8 mouse cellular contexts compared by ENCODE assay signal in the genomic region with DNA sequence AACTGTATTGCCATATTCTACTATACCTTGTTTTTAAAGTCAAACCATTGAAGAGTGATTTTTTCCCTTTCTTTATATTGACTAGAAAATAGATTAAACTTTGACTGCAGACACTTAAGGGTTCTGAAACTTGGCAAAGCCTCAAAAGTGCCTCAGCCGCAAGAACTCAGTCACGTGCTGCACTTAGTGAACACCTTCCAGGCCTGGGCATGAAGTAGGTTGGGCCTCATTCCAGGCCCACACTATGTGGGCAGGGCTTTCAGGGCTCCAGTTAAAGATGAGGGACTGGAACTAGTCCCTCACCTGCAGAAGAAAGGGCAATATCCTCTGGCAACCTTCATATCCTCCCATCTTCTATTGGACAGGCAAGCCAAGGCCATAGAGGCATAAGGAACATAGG.
DNase-seq lines count a peak whose midpoint lies in the region; ATAC-seq lines count a peak whose summit lies in the region.

No protein-coding gene starts in this region.

- intact Hi-C loops in heart, postnatal 14 days (cut with DNase I), result loop anchor here (5.0 kb wide), 1 partner anchor 102 kb away; no protein-coding TSS in a partner anchor

- H3K4me2 ChIP-seq in heart, embryonic 14.5 days (ENCODE audit: low read length), result peak overlapping the region; percentile 77
- H3K4me2 ChIP-seq in forebrain, embryonic 15.5 days (replicated peaks), result peak overlapping the region; percentile 74
- H3K4me2 ChIP-seq in kidney, embryonic 16.5 days (replicated peaks; ENCODE audit: low read depth, low read length), result peak overlapping the region; percentile 7; the same call in 1 of the 2 replicates
- H3K4me2 ChIP-seq in liver, embryonic 12.5 days, result no peak overlapping the region

- no peak overlapping the region for H3K27ac ChIP-seq in heart, embryonic 14.5 days (replicated peaks in 1 of 2; ENCODE audit: control insufficient read depth in 1 of 2, insufficient read depth in 1 of 2, low read depth in 2 of 2, low read length in 2 of 2)
- H3K27ac ChIP-seq in forebrain, embryonic 15.5 days (replicated peaks), result peak overlapping the region; percentile 40; the same call in 1 of the 2 replicates
- no peak overlapping the region for H3K27ac ChIP-seq in kidney, embryonic 16.5 days (ENCODE audit: low read length)
- H3K27ac ChIP-seq in liver, embryonic 12.5 days, result no peak overlapping the region

- H3K9ac ChIP-seq in heart, embryonic 14.5 days (ENCODE audit: low read length), result peak overlapping the region; percentile 39; the same call in 1 of the 2 replicates
- no peak overlapping the region for H3K9ac ChIP-seq in forebrain, embryonic 15.5 days (replicated peaks)
- H3K9ac ChIP-seq in kidney, embryonic 16.5 days (replicated peaks; ENCODE audit: low read length), result no peak overlapping the region
- no peak overlapping the region for H3K9ac ChIP-seq in liver, embryonic 12.5 days

- no peaks in the 10 kb centered on the region for H3K27me3 ChIP-seq in heart, embryonic 14.5 days (ENCODE audit: control insufficient read depth, insufficient read depth, low read length)
- H3K27me3 ChIP-seq in forebrain, embryonic 15.5 days, result no peaks in the 10 kb centered on the region
- H3K27me3 ChIP-seq in kidney, embryonic 16.5 days (ENCODE audit: insufficient read depth, low read length), result no peaks in the 10 kb centered on the region
- peaks cover 36% of the 10 kb centered on the region for H3K27me3 ChIP-seq in liver, embryonic 12.5 days (replicated peaks)

- no peak for DNase-seq in heart, postnatal 14 days
- DNase-seq in naive thymus-derived CD4-positive, alpha-beta T cell, adult 2 months (ENCODE audit: low read depth), result peak; percentile 47
- no peak for DNase-seq in ovary, postnatal 14 days (ENCODE audit: low spot score)
- no peak for DNase-seq in Muller cell, postnatal 12 days (ENCODE audit: inconsistent ontology term)

- no peak for ATAC-seq in heart, embryonic 14.5 days (ENCODE audit: insufficient number of reproducible peaks, insufficient read depth, low FRiP score, low read depth)
- ATAC-seq in forebrain, embryonic 15.5 days (replicated peaks), result no peak
- no peak for ATAC-seq in kidney, embryonic 16.5 days (ENCODE audit: low FRiP score, low TSS enrichment)
- ATAC-seq in liver, embryonic 12.5 days, result no peak

- peaks cover 10 to 52% of the 10 kb centered on the region in 2 experiments for H3K4me1 ChIP-seq in heart, embryonic 14.5 days (ENCODE audit: control insufficient read depth in 2 of 2, insufficient read depth in 2 of 2, low read length in 2 of 2)
- peaks cover 69% of the 10 kb centered on the region for H3K4me1 ChIP-seq in forebrain, embryonic 15.5 days
- H3K4me1 ChIP-seq in kidney, embryonic 16.5 days (ENCODE audit: insufficient read depth, low read length), result peaks cover 61% of the 10 kb centered on the region
- H3K4me1 ChIP-seq in liver, embryonic 12.5 days, result peaks cover 18% of the 10 kb centered on the region

- no peaks in the 10 kb centered on the region for H3K9me3 ChIP-seq in heart, embryonic 14.5 days (ENCODE audit: control insufficient read depth, low read length)
- H3K9me3 ChIP-seq in forebrain, embryonic 15.5 days, result no peaks in the 10 kb centered on the region
- no peaks in the 10 kb centered on the region for H3K9me3 ChIP-seq in kidney, embryonic 16.5 days (ENCODE audit: low read length)
- H3K9me3 ChIP-seq in liver, embryonic 12.5 days (replicated peaks), result no peaks in the 10 kb centered on the region

- H3K4me3 ChIP-seq in heart, embryonic 14.5 days (ENCODE audit: control insufficient read depth in 1 of 2, insufficient read depth in 1 of 2, low read depth in 1 of 2, low read length in 2 of 2), result peak overlapping the region in 1 of 2 experiments; percentile 63; a peak in 1 of 4 replicates
- H3K4me3 ChIP-seq in forebrain, embryonic 15.5 days, result peak overlapping the region; percentile 15
- H3K4me3 ChIP-seq in kidney, embryonic 16.5 days (ENCODE audit: low read length), result no peak overlapping the region
- no peak overlapping the region for H3K4me3 ChIP-seq in liver, embryonic 12.5 days

- H3K36me3 ChIP-seq in heart, embryonic 14.5 days (ENCODE audit: control insufficient read depth, insufficient read depth, low read length), result no peaks in the 10 kb centered on the region
- no peaks in the 10 kb centered on the region for H3K36me3 ChIP-seq in forebrain, embryonic 15.5 days
- 0 out of 2 replicates have a peak, but pooled peaks cover 2% of the 10 kb centered on the region for H3K36me3 ChIP-seq in kidney, embryonic 16.5 days (ENCODE audit: insufficient read depth, low read length)
- H3K36me3 ChIP-seq in liver, embryonic 12.5 days, result no peaks in the 10 kb centered on the region

- WGBS in heart, embryonic 14.5 days, result 8% methylated on average over 2 of the region's 2 CpGs
- WGBS in forebrain, embryonic 15.5 days, result 36% methylated on average over 2 of the region's 2 CpGs
- WGBS in kidney, embryonic 16.5 days, result 49% methylated on average over 2 of the region's 2 CpGs
- WGBS in liver, embryonic 12.5 days (ENCODE audit: insufficient replicate concordance), result 64% methylated on average over 2 of the region's 2 CpGs
